Mouse (Mus musculus): ENCODE results near the gene Srcap. TPM values are rescaled to one million over a fixed set of nuclear protein-coding genes. Genes with fewer than 3 reads are reported as not detected.

Srcap gene
- polyA plus RNA-seq, 1 experiment from 2014 or later = 38.2 TPM

Small RNAs within 50 kb of the gene (microRNA-seq; reads per million reads assigned to microRNA genes)
- gene Gm47278 (not detected), gene Mir7060 (not detected)

Other genes with a start within 250 kb of the Srcap start
- gene Sephs2, start 237.9 kb upstream of the Srcap start, polyA plus RNA-seq (2016; fragmentation: Nextera tagmentation; extraction: Ambion mirVana) = 170 and 172 TPM in 2 replicates
- 6.0 and 6.3 TPM in 2 replicates for gene Itgal, start 215.7 kb upstream of the Srcap start, polyA plus RNA-seq (2016; fragmentation: Nextera tagmentation; extraction: Ambion mirVana)
- 4.8 and 5.2 TPM in 2 replicates for gene Zfp768, start 166.4 kb upstream of the Srcap start, polyA plus RNA-seq (2016; fragmentation: Nextera tagmentation; extraction: Ambion mirVana)
- 3.9 and 4.1 TPM in 2 replicates for gene Zfp747, start 135.9 kb upstream of the Srcap start, polyA plus RNA-seq (2016; fragmentation: Nextera tagmentation; extraction: Ambion mirVana)
- gene 9130019O22Rik, start 124.8 kb upstream of the Srcap start, polyA plus RNA-seq (2016; fragmentation: Nextera tagmentation; extraction: Ambion mirVana) = 2.1 and 2.4 TPM in 2 replicates
- 1.7 and 1.8 TPM in 2 replicates for gene E430018J23Rik, start 118.4 kb upstream of the Srcap start, polyA plus RNA-seq (2016; fragmentation: Nextera tagmentation; extraction: Ambion mirVana)
- gene Zfp764, start 105.2 kb upstream of the Srcap start, polyA plus RNA-seq (2016; fragmentation: Nextera tagmentation; extraction: Ambion mirVana) = 2.4 and 2.5 TPM in 2 replicates
- 11.0 and 11.6 TPM in 2 replicates for gene Zfp688, start 89.9 kb upstream of the Srcap start, polyA plus RNA-seq (2016; fragmentation: Nextera tagmentation; extraction: Ambion mirVana)
- gene Zfp689, start 62.8 kb upstream of the Srcap start, polyA plus RNA-seq (2016; fragmentation: Nextera tagmentation; extraction: Ambion mirVana) = 3.1 and 3.3 TPM in 2 replicates
- gene Prr14, start 52.4 kb upstream of the Srcap start, polyA plus RNA-seq (2016; fragmentation: Nextera tagmentation; extraction: Ambion mirVana) = 29.6 and 31.0 TPM in 2 replicates
- gene Fbrs, start 32.8 kb upstream of the Srcap start, polyA plus RNA-seq (2016; fragmentation: Nextera tagmentation; extraction: Ambion mirVana) = 6.9 and 8.1 TPM in 2 replicates
- gene Gm42715, start 7.6 kb downstream of the Srcap start, polyA plus RNA-seq (2016; fragmentation: Nextera tagmentation; extraction: Ambion mirVana) = 7.9 and 8.8 TPM in 2 replicates
- 1.7 and 2.9 TPM in 2 replicates for gene Tmem265, start 49.4 kb downstream of the Srcap start, polyA plus RNA-seq (2016; fragmentation: Nextera tagmentation; extraction: Ambion mirVana)
- 23.1 and 26.7 TPM in 2 replicates for gene Phkg2, start 61.4 kb downstream of the Srcap start, polyA plus RNA-seq (2016; fragmentation: Nextera tagmentation; extraction: Ambion mirVana)
- 7.9 and 8.8 TPM in 2 replicates for gene Ccdc189, start 76.6 kb downstream of the Srcap start, polyA plus RNA-seq (2016; fragmentation: Nextera tagmentation; extraction: Ambion mirVana)
- 36.3 and 36.9 TPM in 2 replicates for gene Rnf40, start 76.8 kb downstream of the Srcap start, polyA plus RNA-seq (2016; fragmentation: Nextera tagmentation; extraction: Ambion mirVana)
- 3.3 and 3.8 TPM in 2 replicates for gene Zfp629, start 103.8 kb downstream of the Srcap start, polyA plus RNA-seq (2016; fragmentation: Nextera tagmentation; extraction: Ambion mirVana)
- 40.6 and 43.6 TPM in 2 replicates for gene Bcl7c, start 196.9 kb downstream of the Srcap start, polyA plus RNA-seq (2016; fragmentation: Nextera tagmentation; extraction: Ambion mirVana)
- 3.6 and 4.6 TPM in 2 replicates for gene Ctf1, start 200.8 kb downstream of the Srcap start, polyA plus RNA-seq (2016; fragmentation: Nextera tagmentation; extraction: Ambion mirVana)
- gene Ctf2, start 220.2 kb downstream of the Srcap start, polyA plus RNA-seq (2016; fragmentation: Nextera tagmentation; extraction: Ambion mirVana) = 0.13 and 0.26 TPM in 2 replicates
- 3.7 TPM in 2 replicates for gene Fbxl19, start 232.6 kb downstream of the Srcap start, polyA plus RNA-seq (2016; fragmentation: Nextera tagmentation; extraction: Ambion mirVana)